Mouse (Mus musculus) left cerebral cortex, adult 18-20 months (tissue): Measurements from ENCODE around the gene Rsl24d1. TPM values are rescaled to one million over a fixed set of nuclear protein-coding genes. Genes with fewer than 3 reads are reported as not detected.
"Not testable (repeated sequence)": the region's sequence is repeated elsewhere in the genome, so short reads cannot be mapped to it uniquely, and the experiment has no call there.

ENCODE experiments used
- DNase-seq, 2 experiments: peaks; one replicate each; pipeline ENCODE4 v3.0.0; 2021 to 2022; ENCODE audit warnings: low spot score in 2 of 2, mixed read lengths in 1 of 2
- total RNA-seq, 2 experiments: library from RNA; stranded (reverse); gene quantifications; 2 replicates each; pipeline ENCODE4 v1.2.3; 2021

Gene Rsl24d1
- total RNA-seq, 2 experiments from 2014 or later: 53.4 to 60.5 TPM

- DNase-seq: no peak
These were observed 15.3 kb upstream of the Rsl24d1 start for GRCm38 (mm10) chr9:73097898-73098297.

- no peak for DNase-seq
These were observed 11.7 kb upstream of the Rsl24d1 start, which contains the start of gene Khdc3 for GRCm38 (mm10) chr9:73101536-73101935. TSS of gene Khdc3 (plus strand) at chr9:73101836.

DNA sequence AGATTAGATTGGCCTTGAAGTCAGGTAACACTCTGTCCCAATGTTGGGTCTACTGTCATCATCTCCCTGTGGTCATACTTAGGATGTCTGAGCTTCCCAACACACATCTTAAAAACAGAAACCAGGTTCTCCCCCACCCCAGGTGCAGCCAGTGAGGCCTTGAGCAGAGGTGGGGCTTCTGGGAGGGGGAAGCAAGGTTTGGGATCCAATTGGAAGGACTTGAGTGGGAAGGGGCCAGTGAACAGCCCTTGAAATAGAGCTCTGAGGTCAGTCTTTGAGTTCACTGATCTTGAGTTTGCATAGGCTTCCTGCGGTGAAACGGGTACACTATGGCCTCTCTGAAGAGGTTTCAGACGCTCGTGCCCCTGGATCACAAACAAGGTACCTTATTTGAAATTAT lies 11.0 kb upstream of the Rsl24d1 start, which contains the start of gene Gm20509:
Gene Gm20509 (plus strand): TSS at position 290 of the 400 bp plus-strand sequence.
- no peak for DNase-seq

DNA sequence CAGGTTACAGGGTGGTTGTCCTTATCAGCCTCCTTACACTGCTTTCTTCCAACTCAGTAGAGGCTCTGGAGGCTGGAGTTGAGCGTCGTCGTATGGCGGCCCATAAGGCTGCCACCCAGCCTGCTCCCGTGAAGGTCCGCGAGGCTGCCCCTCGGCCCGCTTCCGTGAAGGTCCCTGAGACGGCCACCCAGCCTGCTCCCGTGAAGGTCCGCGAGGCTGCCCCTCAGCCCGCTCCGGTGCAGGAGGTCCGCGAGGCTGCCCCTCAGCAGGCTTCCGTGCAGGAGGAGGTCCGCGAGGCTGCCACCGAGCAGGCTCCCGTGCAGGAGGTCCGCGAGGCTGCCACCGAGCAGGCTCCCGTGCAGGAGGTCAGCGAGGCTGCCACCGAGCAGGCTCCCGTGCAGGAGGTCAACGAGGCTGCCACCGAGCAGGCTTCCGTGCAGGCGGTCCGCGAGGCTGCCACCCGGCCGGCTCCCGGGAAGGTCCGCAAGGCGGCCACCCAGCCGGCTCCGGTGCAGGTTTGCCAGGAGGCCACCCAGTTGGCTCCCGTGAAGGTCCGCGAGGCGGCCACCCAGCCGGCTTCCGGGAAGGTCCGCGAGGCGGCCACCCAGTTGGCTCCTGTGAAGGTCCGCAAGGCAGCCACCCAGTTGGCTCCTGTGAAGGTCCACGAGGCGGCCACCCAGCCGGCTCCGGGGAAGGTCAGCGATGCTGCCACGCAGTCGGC lies 9.9 kb upstream of the Rsl24d1 start:
- peak in 1 of 2 experiments; percentile 17 for DNase-seq

DNA sequence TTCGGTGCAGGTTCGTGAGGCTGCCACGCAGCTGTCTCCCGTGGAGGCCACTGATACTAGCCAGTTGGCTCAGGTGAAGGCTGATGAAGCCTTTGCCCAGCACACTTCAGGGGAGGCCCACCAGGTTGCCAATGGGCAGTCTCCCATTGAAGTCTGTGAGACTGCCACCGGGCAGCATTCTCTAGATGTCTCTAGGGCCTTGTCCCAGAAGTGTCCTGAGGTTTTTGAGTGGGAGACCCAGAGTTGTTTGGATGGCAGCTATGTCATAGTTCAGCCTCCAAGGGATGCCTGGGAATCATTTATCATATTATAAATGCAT lies 9.4 kb upstream of the Rsl24d1 start:
- no peak for DNase-seq

DNA sequence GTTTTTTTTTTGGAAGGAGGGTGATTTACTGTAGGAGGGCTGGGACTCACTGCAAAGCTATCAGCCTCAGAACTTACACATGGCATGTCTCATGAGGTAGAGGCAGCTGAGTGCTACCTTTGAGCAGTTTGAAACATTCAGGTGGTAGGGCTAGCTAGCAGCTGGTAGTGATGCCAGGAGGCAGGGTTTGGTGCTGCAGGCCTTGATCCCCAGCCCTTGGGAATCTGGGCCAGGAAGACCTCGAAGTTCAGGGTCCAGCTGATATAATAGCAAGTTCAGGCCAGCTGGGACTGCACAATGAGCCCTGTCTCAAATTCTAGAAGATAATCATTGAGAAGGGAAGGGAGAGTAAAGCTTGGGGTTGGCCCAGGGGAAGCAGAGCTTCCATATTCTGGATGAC lies 8.1 kb upstream of the Rsl24d1 start:
- no peak for DNase-seq

DNA sequence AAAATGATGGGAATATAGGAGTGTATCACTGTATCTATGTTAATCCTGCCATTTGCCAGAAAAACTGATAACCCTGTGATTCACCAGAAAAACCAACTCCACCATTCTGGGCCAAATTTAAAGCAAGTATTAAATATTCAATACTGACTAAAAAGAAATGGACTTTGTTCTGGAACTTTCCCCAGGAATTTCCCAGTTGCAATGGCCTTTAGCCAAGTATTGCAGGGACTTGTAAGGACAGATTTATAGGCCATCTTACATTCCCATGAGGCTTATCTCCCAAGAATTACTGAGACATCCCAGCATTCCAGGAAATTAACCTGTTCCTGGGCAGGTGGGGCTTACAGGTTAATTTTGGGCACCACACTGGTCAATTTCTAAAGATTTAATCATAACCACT lies 7.5 kb upstream of the Rsl24d1 start:
- DNase-seq: no peak

- not testable (repeated sequence) for DNase-seq
These were observed 3.5 kb downstream of the Rsl24d1 start for GRCm38 (mm10) chr9:73116704-73117103.

GRCm38 (mm10) chr9:73118012-73118411 lies 4.8 kb downstream of the Rsl24d1 start:
- no peak for DNase-seq

- DNase-seq: peak; percentile 27 to 31
These were observed 8.5 kb downstream of the Rsl24d1 start for GRCm38 (mm10) chr9:73121735-73122134.

- DNase-seq: no peak
These were observed 11.9 kb downstream of the Rsl24d1 start for GRCm38 (mm10) chr9:73125043-73125570.

- DNase-seq: no peak
These were observed 14.2 kb downstream of the Rsl24d1 start for GRCm38 (mm10) chr9:73127457-73127856.

GRCm38 (mm10) chr9:73129875-73130274 lies 16.6 kb downstream of the Rsl24d1 start:
- no peak for DNase-seq

GRCm38 (mm10) chr9:73130529-73130928 lies 17.3 kb downstream of the Rsl24d1 start:
- DNase-seq: no peak

GRCm38 (mm10) chr9:73137341-73137886 lies 24.2 kb downstream of the Rsl24d1 start:
- no peak for DNase-seq

DNA sequence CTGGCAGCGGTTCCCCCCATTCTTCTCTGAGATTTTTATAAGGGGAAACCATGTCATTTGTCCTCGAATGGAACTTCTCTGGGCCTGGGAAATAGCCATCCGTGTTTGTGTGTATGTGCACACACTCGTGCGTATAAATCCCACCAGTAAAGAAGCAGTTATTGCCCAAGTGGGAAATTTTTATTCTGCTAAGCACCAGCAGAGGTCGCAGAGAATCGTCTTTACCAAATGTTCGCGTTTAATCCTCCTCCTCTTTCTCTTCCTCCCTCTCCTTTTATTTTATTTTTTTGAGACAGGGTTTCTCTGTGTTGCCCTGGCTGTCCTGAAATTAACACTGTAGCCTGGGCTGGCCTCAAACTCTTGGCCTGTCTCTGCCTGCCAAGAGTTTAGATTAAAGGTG lies 41.1 kb downstream of the Rsl24d1 start:
- no peak for DNase-seq

GRCm38 (mm10) chr9:73157968-73158367 lies 44.7 kb downstream of the Rsl24d1 start:
- no peak for DNase-seq

- DNase-seq: peak in 1 of 2 experiments; percentile 15
These were observed 46.0 kb downstream of the Rsl24d1 start for GRCm38 (mm10) chr9:73159265-73159664.

- DNase-seq: peak; percentile 82 to 83
These were observed 49.5 kb downstream of the Rsl24d1 start for GRCm38 (mm10) chr9:73162571-73163333.

GRCm38 (mm10) chr9:73165631-73166030 lies 52.4 kb downstream of the Rsl24d1 start:
- DNase-seq: no peak
